Mouse (Mus musculus): Measurements from ENCODE around the gene Pikfyve. TPM values are rescaled to one million over a fixed set of nuclear protein-coding genes. Genes with fewer than 3 reads are reported as not detected.
A peak's percentile ranks its signal among the peaks of the same experiment; 100 is the strongest.
"Not testable (repeated sequence)": the region's sequence is repeated elsewhere in the genome, so short reads cannot be mapped to it uniquely, and the experiment has no call there.

Pikfyve gene
- polyA plus RNA-seq, 1 experiment from 2014 or later, result 11.4 TPM

DNA sequence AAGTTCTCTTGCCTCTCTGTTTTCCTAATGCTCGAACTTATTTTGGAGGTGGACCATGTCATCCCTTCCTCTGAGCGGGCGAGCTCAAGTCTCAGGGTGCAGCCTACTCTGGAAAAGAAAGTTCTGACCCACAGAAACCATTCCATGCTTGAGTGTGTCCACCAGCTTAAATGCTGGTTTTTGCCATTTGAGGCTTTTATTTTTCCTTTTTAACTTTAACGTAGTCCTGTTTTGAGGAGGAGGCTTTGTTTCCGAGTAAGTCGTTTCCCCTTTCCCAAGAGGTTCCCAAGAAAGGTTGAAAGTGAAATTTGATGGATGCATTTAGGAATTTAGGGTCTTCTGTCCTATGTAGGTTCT, 569 bp downstream of the Pikfyve start:
- peak overlapping the region; percentile 64 for H3K4me2 ChIP-seq
- H3K4me3 ChIP-seq, result peak overlapping the region; percentile 81
- WGBS, result 0% methylated on average over 6 of the region's 6 CpGs
- H3K9ac ChIP-seq, result peak overlapping the region; percentile 77
- 0 out of 2 replicates have a peak, but pooled peaks cover 3% of the 10 kb centered on the region for H3K36me3 ChIP-seq
- H3K27me3 ChIP-seq, result no peaks in the 10 kb centered on the region
- peaks cover 6% of the 10 kb centered on the region; the same call in 1 of the 2 replicates for H3K4me1 ChIP-seq
- H3K27ac ChIP-seq, result peak overlapping the region; percentile 85
- H3K9me3 ChIP-seq, result no peaks in the 10 kb centered on the region
- no peak for ATAC-seq (ENCODE audit: insufficient number of reproducible peaks, low FRiP score, low TSS enrichment, low read depth)

- no peaks in the 10 kb centered on the region for H3K27me3 ChIP-seq
- no peak overlapping the region for H3K9ac ChIP-seq
- peaks cover 22% of the 10 kb centered on the region for H3K36me3 ChIP-seq
- WGBS, result 84% methylated on average over 4 of the region's 4 CpGs
- H3K4me1 ChIP-seq, result peaks cover 6% of the 10 kb centered on the region; the same call in 1 of the 2 replicates
- ATAC-seq (ENCODE audit: insufficient number of reproducible peaks, low FRiP score, low TSS enrichment, low read depth), result no peak
- no peaks in the 10 kb centered on the region for H3K9me3 ChIP-seq
- no peak overlapping the region for H3K4me2 ChIP-seq
- H3K4me3 ChIP-seq, result no peak overlapping the region
- no peak overlapping the region for H3K27ac ChIP-seq
These were observed 3.7 kb downstream of the Pikfyve start for GRCm38 (mm10) chr1:65190172-65190571.

DNA sequence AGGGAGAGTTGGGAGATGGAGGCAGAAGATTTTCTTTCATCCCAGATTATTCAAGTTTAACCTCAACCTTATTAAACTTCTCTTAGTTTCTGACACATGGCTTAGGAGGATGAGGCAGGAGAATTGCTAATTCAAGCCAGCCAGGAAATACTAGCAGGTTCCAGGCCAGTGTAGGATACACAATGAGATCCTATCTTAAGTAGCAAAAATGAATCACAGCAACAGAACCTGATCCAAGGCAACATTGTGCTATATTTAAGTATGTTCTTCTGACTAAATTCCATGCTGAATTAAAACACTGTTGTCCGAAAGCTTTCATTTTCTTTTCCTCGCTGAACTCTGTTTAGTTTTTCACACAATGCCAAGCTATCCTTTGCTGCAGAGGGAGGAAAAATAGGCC, 6.7 kb downstream of the Pikfyve start:
- Histone ChIP-seq H3K27ac (no peak overlapping the region), H3K27me3 (no peaks in the 10 kb centered on the region), H3K36me3 (peaks cover 37% of the 10 kb centered on the region), H3K4me1 (no peaks in the 10 kb centered on the region), H3K9ac (no peak overlapping the region), H3K9me3 (no peaks in the 10 kb centered on the region), H3K4me2 (no peak overlapping the region), H3K4me3 (no peak overlapping the region)
- 91% methylated on average over 2 of the region's 2 CpGs for WGBS
- ATAC-seq (ENCODE audit: insufficient number of reproducible peaks, low FRiP score, low TSS enrichment, low read depth), result no peak

DNA sequence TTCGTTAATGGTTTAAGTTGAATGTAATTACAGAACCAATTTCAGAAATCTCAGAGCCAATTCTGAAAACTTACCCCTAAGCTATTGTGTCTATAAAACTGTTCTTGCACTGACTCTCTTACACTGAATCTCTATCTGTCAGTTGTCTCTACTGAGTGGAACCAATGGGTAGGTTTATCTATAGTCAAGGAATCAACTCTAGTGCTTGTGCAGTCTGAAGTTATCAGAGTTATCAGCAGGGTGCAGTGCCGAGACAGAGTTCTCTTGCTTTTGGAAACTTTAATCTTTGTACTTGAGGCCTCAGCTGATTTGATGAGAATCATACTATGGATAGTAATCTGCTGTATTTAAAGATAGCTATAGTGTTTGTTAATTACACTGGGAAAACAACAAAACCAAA, 11.9 kb downstream of the Pikfyve start:
- ATAC-seq (ENCODE audit: insufficient number of reproducible peaks, low FRiP score, low TSS enrichment, low read depth), result no peak
- no peak overlapping the region for H3K4me3 ChIP-seq
- H3K36me3 ChIP-seq, result peaks cover 24% of the 10 kb centered on the region
- H3K27ac ChIP-seq, result no peak overlapping the region
- no peaks in the 10 kb centered on the region for H3K4me1 ChIP-seq
- no peak overlapping the region for H3K4me2 ChIP-seq
- H3K9ac ChIP-seq, result no peak overlapping the region
- H3K27me3 ChIP-seq, result no peaks in the 10 kb centered on the region
- no peaks in the 10 kb centered on the region for H3K9me3 ChIP-seq
- WGBS, result 89% methylated on average over 2 of the region's 2 CpGs

- Histone ChIP-seq H3K9me3 (no peaks in the 10 kb centered on the region), H3K9ac (no peak overlapping the region), H3K4me1 (no peaks in the 10 kb centered on the region), H3K27ac (no peak overlapping the region), H3K27me3 (no peaks in the 10 kb centered on the region), H3K36me3 (peaks cover 22% of the 10 kb centered on the region), H3K4me2 (no peak overlapping the region), H3K4me3 (no peak overlapping the region)
- 91% methylated on average over 2 of the region's 2 CpGs for WGBS
- no peak for ATAC-seq (ENCODE audit: insufficient number of reproducible peaks, low FRiP score, low TSS enrichment, low read depth)
These were observed 12.4 kb downstream of the Pikfyve start for GRCm38 (mm10) chr1:65198861-65199260.

- no peak overlapping the region for H3K4me3 ChIP-seq
- WGBS, result 66% methylated on average over 1 of the region's 1 CpGs
- no peak overlapping the region for H3K9ac ChIP-seq
- ATAC-seq (ENCODE audit: insufficient number of reproducible peaks, low FRiP score, low TSS enrichment, low read depth), result no peak
- no peak overlapping the region for H3K4me2 ChIP-seq
- H3K27ac ChIP-seq, result no peak overlapping the region
- H3K4me1 ChIP-seq, result no peaks in the 10 kb centered on the region
- H3K36me3 ChIP-seq, result peaks cover 47% of the 10 kb centered on the region
- no peaks in the 10 kb centered on the region for H3K9me3 ChIP-seq
- H3K27me3 ChIP-seq, result no peaks in the 10 kb centered on the region
These were observed 17.8 kb downstream of the Pikfyve start for GRCm38 (mm10) chr1:65204299-65204698.

DNA sequence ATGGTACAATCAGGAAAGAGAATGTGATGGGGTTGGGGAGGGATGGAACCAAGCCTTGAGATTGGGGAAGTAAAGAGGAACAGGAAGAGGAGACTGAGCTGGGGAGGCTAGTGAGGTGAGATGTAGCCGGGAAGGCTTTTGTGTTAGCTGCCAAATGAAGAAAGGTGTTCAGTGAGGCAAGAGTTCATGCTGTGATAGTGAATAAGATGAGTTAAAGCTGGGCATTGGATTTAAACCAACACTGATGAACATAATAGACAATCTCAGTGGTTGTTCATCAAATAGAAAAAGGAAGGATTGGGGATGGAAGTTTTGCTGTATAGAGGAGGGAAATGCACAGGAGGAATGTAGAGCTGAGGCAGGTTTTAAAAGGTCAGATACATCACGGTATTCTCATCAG, 26.7 kb downstream of the Pikfyve start:
- Histone ChIP-seq H3K36me3 (peaks cover 45% of the 10 kb centered on the region), H3K4me2 (no peak overlapping the region), H3K9me3 (0 out of 2 replicates have a peak, but pooled peaks cover 6% of the 10 kb centered on the region), H3K27ac (no peak overlapping the region), H3K9ac (no peak overlapping the region), H3K27me3 (no peaks in the 10 kb centered on the region), H3K4me1 (no peaks in the 10 kb centered on the region), H3K4me3 (no peak overlapping the region)
- ATAC-seq (ENCODE audit: insufficient number of reproducible peaks, low FRiP score, low TSS enrichment, low read depth), result no peak
- 89% methylated on average over 2 of the region's 2 CpGs for WGBS

- Histone ChIP-seq H3K4me1 (no peaks in the 10 kb centered on the region), H3K4me3 (no peak overlapping the region), H3K27ac (no peak overlapping the region), H3K9ac (no peak overlapping the region), H3K36me3 (peaks cover 26% of the 10 kb centered on the region), H3K4me2 (no peak overlapping the region), H3K27me3 (no peaks in the 10 kb centered on the region), H3K9me3 (no peaks in the 10 kb centered on the region)
- 82% methylated on average over 2 of the region's 2 CpGs for WGBS
- no peak for ATAC-seq (ENCODE audit: insufficient number of reproducible peaks, low FRiP score, low TSS enrichment, low read depth)
These were observed 31.1 kb downstream of the Pikfyve start for GRCm38 (mm10) chr1:65217567-65217966.

- Histone ChIP-seq H3K9me3 (no peaks in the 10 kb centered on the region), H3K27me3 (no peaks in the 10 kb centered on the region), H3K27ac (no peak overlapping the region), H3K4me2 (no peak overlapping the region), H3K4me1 (no peaks in the 10 kb centered on the region), H3K4me3 (no peak overlapping the region), H3K9ac (no peak overlapping the region), H3K36me3 (peaks cover 23% of the 10 kb centered on the region)
- 85% methylated on average over 1 of the region's 1 CpGs for WGBS
- no peak for ATAC-seq (ENCODE audit: insufficient number of reproducible peaks, low FRiP score, low TSS enrichment, low read depth)
These were observed 31.5 kb downstream of the Pikfyve start for GRCm38 (mm10) chr1:65217972-65218371.

DNA sequence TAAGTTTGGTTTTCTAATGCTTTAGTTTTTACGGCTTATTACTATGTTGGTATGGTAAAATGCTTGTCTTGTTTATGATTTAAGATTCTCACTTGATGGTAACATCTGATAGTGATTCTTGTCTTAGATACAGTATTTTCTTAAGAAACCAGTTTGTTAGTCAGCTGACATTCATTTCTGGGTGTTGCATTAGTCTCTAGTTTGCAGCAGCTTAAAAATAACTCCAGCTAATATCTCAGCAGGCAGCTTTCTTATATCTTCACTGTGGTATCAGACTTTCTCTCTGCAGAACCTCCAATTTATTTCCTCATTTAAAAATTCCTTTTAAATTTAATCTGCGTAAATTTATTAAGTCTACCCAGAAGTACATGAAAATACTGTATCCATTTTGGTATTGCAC, 37.2 kb downstream of the Pikfyve start:
- no peak overlapping the region for H3K4me3 ChIP-seq
- WGBS, result 91% methylated on average over 2 of the region's 2 CpGs
- no peak overlapping the region for H3K4me2 ChIP-seq
- H3K4me1 ChIP-seq, result no peaks in the 10 kb centered on the region
- peaks cover 35% of the 10 kb centered on the region for H3K36me3 ChIP-seq
- no peaks in the 10 kb centered on the region for H3K27me3 ChIP-seq
- no peaks in the 10 kb centered on the region for H3K9me3 ChIP-seq
- no peak overlapping the region for H3K9ac ChIP-seq
- ATAC-seq (ENCODE audit: insufficient number of reproducible peaks, low FRiP score, low TSS enrichment, low read depth), result no peak
- no peak overlapping the region for H3K27ac ChIP-seq

DNA sequence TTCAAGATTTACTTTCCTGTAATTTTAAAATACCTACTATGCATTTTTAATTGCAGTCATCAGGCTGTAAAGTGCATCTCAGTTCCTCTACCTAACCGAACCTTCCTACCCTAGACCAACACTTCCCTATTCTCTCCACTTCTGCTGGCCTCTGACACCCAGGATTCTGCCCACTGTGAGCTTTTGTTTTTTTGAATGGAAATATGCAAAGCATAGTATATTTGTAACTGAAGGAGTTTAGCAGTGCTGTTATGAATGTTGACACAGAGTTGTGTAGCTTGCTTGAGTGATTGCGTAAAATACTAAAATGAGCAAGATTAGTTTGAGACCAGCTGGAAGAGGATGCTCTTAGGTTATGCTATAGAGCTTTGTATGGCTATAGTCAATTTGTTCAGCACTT, 41.2 kb downstream of the Pikfyve start:
- no peak for ATAC-seq (ENCODE audit: insufficient number of reproducible peaks, low FRiP score, low TSS enrichment, low read depth)
- Histone ChIP-seq H3K9me3 (no peaks in the 10 kb centered on the region), H3K4me2 (no peak overlapping the region), H3K27ac (no peak overlapping the region), H3K4me3 (no peak overlapping the region), H3K27me3 (no peaks in the 10 kb centered on the region), H3K36me3 (peaks cover 20% of the 10 kb centered on the region), H3K4me1 (no peaks in the 10 kb centered on the region), H3K9ac (no peak overlapping the region)
- 88% methylated on average over 2 of the region's 2 CpGs for WGBS

GRCm38 (mm10) chr1:65229768-65230167, 43.3 kb downstream of the Pikfyve start:
- not testable (repeated sequence) for H3K9ac ChIP-seq; ATAC-seq (ENCODE audit: insufficient number of reproducible peaks, low FRiP score, low TSS enrichment, low read depth); H3K4me2 ChIP-seq; H3K4me1 ChIP-seq; H3K4me3 ChIP-seq; H3K9me3 ChIP-seq; H3K27me3 ChIP-seq; H3K27ac ChIP-seq
- 87% methylated on average over 3 of the region's 3 CpGs for WGBS
- peaks cover 14% of the 10 kb centered on the region for H3K36me3 ChIP-seq

- H3K36me3 ChIP-seq, result peaks cover 22% of the 10 kb centered on the region
- WGBS, result 53% methylated on average over 1 of the region's 1 CpGs
- H3K27me3 ChIP-seq, result no peaks in the 10 kb centered on the region
- no peak for ATAC-seq (ENCODE audit: insufficient number of reproducible peaks, low FRiP score, low TSS enrichment, low read depth)
- no peaks in the 10 kb centered on the region for H3K9me3 ChIP-seq
- H3K27ac ChIP-seq, result no peak overlapping the region
- H3K4me1 ChIP-seq, result no peaks in the 10 kb centered on the region
- H3K4me3 ChIP-seq, result no peak overlapping the region
- H3K4me2 ChIP-seq, result no peak overlapping the region
- H3K9ac ChIP-seq, result no peak overlapping the region
These were observed 44.1 kb downstream of the Pikfyve start for GRCm38 (mm10) chr1:65230566-65230965.
